Mouse (Mus musculus) c-Kit-negative CD71-positive TER-119-positive erythroid progenitor cells, embryonic 14.5 days (primary cell): ENCODE results near the gene Tox2.

Experiments
- DNase-seq: peaks from one replicate; pipeline ENCODE4 v3.0.0-alpha.2; 2013; ENCODE audit warnings: low read depth, low spot score

Gene Tox2

DNA sequence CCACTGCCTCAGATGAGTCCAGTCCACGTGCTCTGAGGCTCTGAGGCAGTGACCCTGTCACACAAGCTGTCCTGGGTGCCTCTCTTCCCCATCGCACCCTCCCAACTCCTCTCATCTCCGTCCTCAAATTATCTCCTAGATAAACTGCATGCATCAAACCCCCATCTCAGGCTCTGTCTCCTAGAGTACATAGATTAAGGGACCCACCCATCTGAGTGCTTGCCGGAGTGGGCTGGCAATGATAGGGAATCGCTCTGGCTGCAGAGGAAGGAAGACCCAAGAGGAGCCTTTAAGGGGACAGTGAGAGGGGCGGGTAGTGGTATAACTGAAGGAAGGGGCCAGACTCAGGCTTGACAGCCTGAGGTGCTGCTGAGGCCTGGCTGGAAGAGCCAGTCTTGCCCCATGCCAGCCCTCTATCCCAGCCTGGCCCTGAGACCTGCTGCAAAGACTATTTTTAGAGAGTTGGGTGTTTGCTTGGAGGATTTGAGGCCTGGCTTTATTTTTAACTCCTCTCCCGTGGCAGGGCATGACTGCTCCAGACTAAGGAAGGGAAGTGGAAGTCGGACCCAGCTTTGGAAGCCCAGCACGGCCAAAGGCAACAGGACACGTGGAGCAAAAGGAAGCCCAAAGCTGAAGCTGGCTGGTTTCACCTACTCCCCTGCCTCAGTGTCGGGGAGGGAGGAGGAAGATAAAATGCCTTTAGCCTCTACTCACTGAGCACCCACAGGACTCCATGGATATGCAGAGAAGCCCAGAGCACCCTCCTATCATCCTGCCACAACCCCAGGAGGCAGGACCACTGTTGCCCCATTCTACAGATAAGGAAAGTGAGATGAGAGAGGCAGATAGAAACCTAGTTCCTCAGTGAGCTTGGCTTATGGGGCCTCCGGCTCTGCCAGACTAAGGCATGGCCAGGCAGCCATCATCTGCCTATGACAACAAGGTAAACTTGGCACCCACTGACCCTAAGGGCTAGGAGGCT is 160.3 kb downstream of the Tox2 start:
- no peak for DNase-seq

DNA sequence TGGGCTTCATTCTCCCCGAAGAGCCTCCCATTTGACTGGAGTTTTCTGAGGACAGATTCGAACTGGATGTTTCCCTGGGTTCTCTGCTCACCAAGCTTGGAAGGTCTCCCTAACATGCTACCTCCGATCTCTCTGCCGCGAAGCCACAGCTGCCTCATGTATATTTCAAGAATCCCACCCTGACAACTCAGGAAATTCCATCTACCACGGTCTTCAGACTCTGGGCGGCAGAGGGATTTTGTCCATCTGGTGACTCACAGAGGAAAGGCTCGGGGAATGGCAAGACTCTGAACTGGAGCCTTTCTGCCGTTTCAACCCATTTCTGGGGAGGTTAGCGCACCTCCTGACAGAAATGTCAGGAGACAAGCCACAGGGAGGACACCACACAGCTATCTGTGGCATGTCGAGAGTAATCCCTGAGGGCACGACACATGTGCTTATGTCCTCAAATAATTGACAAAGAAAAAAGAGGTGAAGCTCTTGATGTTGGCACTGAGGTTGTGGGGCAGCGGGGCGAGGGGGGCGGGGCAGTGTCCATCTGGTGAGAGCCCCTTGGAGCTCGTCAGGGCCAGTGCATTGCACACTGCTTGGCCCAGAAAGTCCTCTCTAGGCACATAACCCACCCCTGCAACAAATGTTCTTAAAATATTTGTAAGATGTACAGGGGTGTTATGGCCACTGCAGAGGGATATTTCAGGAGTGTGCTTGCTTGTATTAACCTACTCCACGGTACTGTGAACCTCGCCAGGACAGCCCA is 162.0 kb downstream of the Tox2 start:
- no peak for DNase-seq

DNA sequence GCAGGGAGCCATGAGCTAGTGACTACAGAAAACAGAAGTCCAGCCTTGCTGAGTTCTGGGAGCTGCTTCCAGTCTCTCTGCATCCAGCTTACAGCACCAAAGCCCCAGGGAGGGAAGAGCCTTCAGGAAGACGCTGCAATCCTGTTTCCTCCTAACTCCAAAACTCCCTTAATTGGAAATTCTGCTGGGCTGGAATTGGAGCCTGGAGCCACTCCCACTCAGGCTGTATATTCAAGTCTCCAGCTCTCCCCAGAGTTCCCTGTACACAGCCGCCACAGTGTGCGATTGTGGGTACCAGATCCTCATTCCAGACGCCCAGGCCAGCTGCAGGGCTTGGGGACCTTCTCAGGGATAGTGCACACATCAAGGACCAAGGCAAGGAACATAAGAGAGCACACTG is 167.2 kb downstream of the Tox2 start:
- no peak for DNase-seq

DNA sequence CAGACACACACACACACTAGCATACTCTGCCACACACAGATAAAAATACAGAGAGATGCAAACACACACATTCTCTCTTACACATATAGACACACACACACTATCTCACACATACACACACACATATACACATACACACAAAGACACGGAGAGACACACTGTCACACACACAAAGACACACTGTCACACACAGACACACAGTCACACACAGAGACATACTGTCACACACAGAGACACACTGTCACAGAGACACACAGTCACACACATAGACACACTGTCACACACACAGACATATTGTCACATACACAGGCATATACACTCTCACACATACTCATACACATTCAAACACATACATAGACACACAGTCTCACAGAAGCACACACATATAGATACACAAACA is 169.7 kb downstream of the Tox2 start:
- DNase-seq = no peak
